Mouse (Mus musculus) C2C12 (cell line): ENCODE data around the gene Zc3h7b. TPM values are rescaled to one million over a fixed set of nuclear protein-coding genes. Genes with fewer than 3 reads are reported as not detected.

Experiments
- H3K27me3 ChIP-seq: one replicate; pipeline ENCODE4 v1.6.1; 2011; ENCODE audit not compliant: control insufficient read depth, insufficient read depth, insufficient read length
- H3K36me3 ChIP-seq: one replicate; pipeline ENCODE4 v1.6.1; 2011; ENCODE audit not compliant: control insufficient read depth, insufficient read depth
- H3K4me3 ChIP-seq: one replicate; pipeline ENCODE4 v1.5.1; 2011; ENCODE audit warnings: mild to moderate bottlenecking, control low read depth; ENCODE audit not compliant: poor library complexity, insufficient read depth, severe bottlenecking
- H3K79me2 ChIP-seq: one replicate; pipeline ENCODE4 v1.6.1; 2011; ENCODE audit not compliant: control insufficient read depth, insufficient read depth
- H3K79me3 ChIP-seq: one replicate; pipeline ENCODE4 v1.6.1; 2011; ENCODE audit warnings: low read depth, control low read depth
- H3ac ChIP-seq: one replicate; pipeline ENCODE3; 2011; ENCODE audit warnings: low read depth; ENCODE audit not compliant: control insufficient read depth, insufficient read length
- CEBPB ChIP-seq: IDR thresholded peaks from one replicate; pipeline ENCODE4 v1.6.1; 2011; ENCODE audit warnings: low read depth, mild to moderate bottlenecking, control low read depth, moderate library complexity
- CTCF ChIP-seq: IDR thresholded peaks from one replicate; pipeline ENCODE4 v1.5.1; 2011; ENCODE audit not compliant: control insufficient read depth, insufficient read depth, insufficient read length
- FOSL1 ChIP-seq: IDR thresholded peaks from one replicate; pipeline ENCODE4 v1.8.0; 2011; ENCODE audit warnings: mild to moderate bottlenecking, low read length; ENCODE audit not compliant: poor library complexity, insufficient read depth, severe bottlenecking
- MAX ChIP-seq: IDR thresholded peaks from one replicate; pipeline ENCODE4 v1.6.1; 2011; ENCODE audit warnings: mild to moderate bottlenecking, control low read depth
- MYOD1 ChIP-seq: IDR thresholded peaks from one replicate; pipeline ENCODE4 v1.6.1; 2011; ENCODE audit warnings: low read depth; ENCODE audit not compliant: control insufficient read depth, insufficient read length
- MYOG ChIP-seq: IDR thresholded peaks from one replicate; pipeline ENCODE4 v1.6.1; 2011; ENCODE audit not compliant: control insufficient read depth, insufficient read length; ENCODE audit errors: extremely low read depth
- USF1 ChIP-seq: IDR thresholded peaks from one replicate; pipeline ENCODE4 v1.6.1; 2011; ENCODE audit warnings: low read depth, mild to moderate bottlenecking, control low read depth, moderate library complexity
- polyA plus RNA-seq: library from polyadenylated mRNA; unstranded; fragments of >200 nt; fragmentation: generic; extraction: Trizol; gene quantifications from one replicate; pipeline ENCODE4 v1.2.1, GENCODE M21; 2012; ENCODE audit warnings: missing spikeins

The Zc3h7b gene
- polyA plus RNA-seq, 1 experiment: 46.9 TPM

DNA sequence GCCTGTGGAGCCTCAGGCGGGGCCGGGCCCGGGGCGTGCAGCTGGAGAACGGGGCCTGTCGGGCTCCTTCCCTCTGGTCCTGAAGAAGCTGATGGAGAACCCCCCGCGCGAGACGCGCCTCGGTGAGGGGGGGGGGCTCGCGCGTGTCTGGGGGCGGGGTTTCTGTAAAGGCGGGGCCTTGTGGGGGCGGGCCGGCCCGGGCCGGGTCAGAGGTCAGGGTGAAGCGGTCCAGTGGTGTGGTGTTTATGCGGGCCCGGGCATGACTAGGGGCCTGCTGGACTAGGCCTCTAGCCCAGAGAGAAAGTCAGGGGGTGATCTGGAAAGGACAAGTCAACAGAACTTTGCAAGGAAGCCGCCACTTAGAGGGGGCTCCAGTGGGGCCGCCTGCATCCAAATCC, 66.7 kb downstream of the Zc3h7b start:
- TF ChIP-seq MAX (no peak), FOSL1 (no peak), MYOD1 (no peak), USF1 (no peak), CEBPB (no peak), CTCF (no peak)
- H3K79me3 ChIP-seq: no peaks in the 10 kb centered on the region

DNA sequence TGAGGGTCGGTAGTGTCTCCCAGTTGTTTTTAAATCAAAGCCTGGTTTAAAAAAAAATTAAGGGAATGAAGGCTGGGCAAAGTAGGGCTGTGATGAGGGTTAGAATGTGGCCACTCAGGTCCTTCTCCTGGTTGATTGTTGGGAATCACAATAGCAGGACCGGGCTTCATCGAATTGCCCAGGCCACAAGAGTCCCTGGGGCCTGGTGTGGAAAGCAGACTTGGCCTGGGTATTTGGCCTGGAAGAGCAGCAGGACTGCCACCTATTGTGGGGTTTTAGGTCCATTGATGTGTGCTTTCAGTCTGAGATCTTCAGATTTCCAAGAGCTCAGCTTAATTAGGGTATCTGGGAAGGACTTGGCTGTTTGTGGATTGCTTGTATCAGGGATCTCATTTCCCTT, 67.4 kb downstream of the Zc3h7b start:
- no peaks in the 10 kb centered on the region for H3K79me3 ChIP-seq
- H3K4me3 ChIP-seq: peak overlapping the region; percentile 40
- H3K79me2 ChIP-seq: peaks cover 34% of the 10 kb centered on the region
- peaks cover 27% of the 10 kb centered on the region for H3K36me3 ChIP-seq
- no peak for TF ChIP-seq MYOG
- no peak for TF ChIP-seq USF1
- TF ChIP-seq CEBPB: no peak
- H3ac ChIP-seq: peak overlapping the region; percentile 76
- H3K27me3 ChIP-seq: no peaks in the 10 kb centered on the region

More for the DNA sequence above, 66.7 kb downstream of the Zc3h7b start:
- no peaks in the 10 kb centered on the region for H3K27me3 ChIP-seq
- H3K4me3 ChIP-seq: peak overlapping the region; percentile 40
- peaks cover 21% of the 10 kb centered on the region for H3K36me3 ChIP-seq
- peak overlapping the region; percentile 82 for H3ac ChIP-seq
- H3K79me2 ChIP-seq: peaks cover 34% of the 10 kb centered on the region

- Histone ChIP-seq H3ac (no peak overlapping the region), H3K36me3 (peaks cover 34% of the 10 kb centered on the region), H3K79me3 (no peaks in the 10 kb centered on the region), H3K4me3 (no peak overlapping the region), H3K79me2 (peaks cover 34% of the 10 kb centered on the region), H3K27me3 (no peaks in the 10 kb centered on the region)
- TF ChIP-seq MYOG: no peak
- no peak for TF ChIP-seq MAX
- no peak for TF ChIP-seq FOSL1
- TF ChIP-seq CTCF: no peak
- TF ChIP-seq MYOD1: no peak
- no peak for TF ChIP-seq USF1
- TF ChIP-seq CEBPB: no peak
Measured at GRCm38 (mm10) chr15:81812696-81813631, 68.1 kb downstream of the Zc3h7b start.

DNA sequence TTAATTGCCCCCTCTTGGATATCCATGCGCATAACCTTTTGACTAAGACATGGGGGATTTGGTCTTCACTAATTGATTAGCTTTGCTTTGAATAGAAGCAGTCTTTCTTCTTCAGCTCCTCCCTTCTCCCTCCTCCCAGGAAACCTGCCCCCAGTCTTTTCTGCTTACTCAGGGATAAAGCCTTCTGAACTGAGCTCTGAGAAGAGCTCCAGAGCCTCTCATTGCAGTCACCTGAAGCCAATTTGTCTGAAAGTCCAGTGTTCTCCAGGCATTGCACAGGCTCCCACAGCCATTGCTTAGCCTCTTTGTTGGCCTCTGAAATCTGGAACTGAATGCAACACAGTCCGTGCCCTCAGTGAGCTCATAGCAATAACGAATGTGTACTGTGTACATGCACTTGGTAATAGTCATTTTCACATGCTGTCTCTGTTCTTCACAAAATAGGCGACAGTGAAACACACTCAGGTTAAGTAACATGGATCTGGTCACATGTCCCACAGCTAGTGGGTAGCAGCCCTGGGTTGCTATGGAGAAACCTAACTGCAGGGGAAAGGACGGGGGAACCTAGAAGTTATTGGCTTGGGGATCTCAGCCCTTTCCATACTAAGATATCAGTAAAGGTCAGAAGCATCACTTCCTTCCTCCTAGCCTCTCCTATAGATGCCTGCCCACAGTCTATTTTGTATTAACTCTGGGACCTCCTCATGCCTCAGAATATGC, 69.3 kb downstream of the Zc3h7b start:
- TF ChIP-seq FOSL1 (no peak), USF1 (no peak), CTCF (no peak), MAX (no peak), CEBPB (no peak), MYOG (no peak), MYOD1 (no peak)
- H3K79me2 ChIP-seq: peaks cover 34% of the 10 kb centered on the region
- no peaks in the 10 kb centered on the region for H3K79me3 ChIP-seq
- H3ac ChIP-seq: no peak overlapping the region
- H3K27me3 ChIP-seq: no peaks in the 10 kb centered on the region
- H3K36me3 ChIP-seq: peaks cover 46% of the 10 kb centered on the region
- H3K4me3 ChIP-seq: no peak overlapping the region

GRCm38 (mm10) chr15:81814716-81815370, 70.0 kb downstream of the Zc3h7b start:
- H3K79me3 ChIP-seq: no peaks in the 10 kb centered on the region
- peaks cover 50% of the 10 kb centered on the region for H3K36me3 ChIP-seq
- TF ChIP-seq FOSL1 (no peak), MYOD1 (no peak), CEBPB (no peak), CTCF (no peak), MAX (no peak), MYOG (no peak), USF1 (no peak)
- no peak overlapping the region for H3K4me3 ChIP-seq
- no peaks in the 10 kb centered on the region for H3K27me3 ChIP-seq
- H3ac ChIP-seq: no peak overlapping the region
- H3K79me2 ChIP-seq: peaks cover 34% of the 10 kb centered on the region
